Mouse (Mus musculus): ENCODE measurements around the gene Hsd17b7. TPM values are rescaled to one million over a fixed set of nuclear protein-coding genes. Genes with fewer than 3 reads are reported as not detected.

Hsd17b7 gene
- 24.0 and 25.8 TPM in 2 replicates for polyA plus RNA-seq (2014; fragmentation: Nextera tagmentation; extraction: Ambion mirVana)

DNA sequence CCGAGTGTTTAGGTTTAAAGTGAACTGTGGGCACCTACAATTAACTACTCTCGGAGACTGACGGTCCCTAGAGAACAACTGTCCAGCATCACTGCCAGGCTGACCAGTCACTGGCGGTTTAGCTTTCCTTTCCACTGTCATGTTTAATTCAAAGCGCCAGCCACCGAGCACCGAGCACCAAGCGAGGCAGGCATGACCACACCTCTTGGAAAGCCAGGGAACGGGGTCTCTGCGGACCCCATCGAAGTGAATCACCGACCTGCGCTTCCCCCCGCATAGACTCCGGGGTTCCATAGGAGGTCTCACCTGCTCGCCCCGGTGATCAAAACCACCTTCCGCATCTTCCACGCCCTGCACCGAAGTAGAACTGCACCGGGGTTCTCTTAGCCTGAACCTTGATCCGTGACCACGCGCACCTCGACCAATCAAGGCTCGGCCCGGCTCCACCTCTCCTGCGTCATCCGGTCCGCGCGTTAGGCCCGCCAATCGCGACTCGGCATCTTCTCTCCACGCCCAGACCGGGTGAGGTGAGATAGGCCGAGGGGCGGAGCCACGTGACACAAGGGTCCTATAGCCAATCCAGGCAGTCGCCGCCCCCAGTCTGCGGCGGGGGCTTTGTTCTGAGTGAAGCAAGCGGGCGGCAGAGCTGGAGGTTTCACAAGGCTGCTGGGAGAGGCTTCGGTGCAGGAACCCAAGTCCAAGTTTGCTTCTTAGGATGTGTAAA lies at the start of gene Hsd17b7:
TSS of gene Hsd17b7 (minus strand) at position 450 of the 724 bp plus-strand sequence.
- Histone ChIP-seq H3K4me2 (ENCODE audit: low read length) (peak within 1 kb of the TSS; percentile 87), H3K4me3 (ENCODE audit: control insufficient read depth in 1 of 2, insufficient read depth in 1 of 2, low read depth in 1 of 2, low read length in 2 of 2) (peak within 1 kb of the TSS; percentile 71 to 78), H3K27ac (replicated peaks in 1 of 2; ENCODE audit: control insufficient read depth in 1 of 2, insufficient read depth in 1 of 2, low read depth in 2 of 2, low read length in 2 of 2) (peak within 1 kb of the TSS; percentile 87 to 92), H3K36me3 (ENCODE audit: control insufficient read depth, insufficient read depth, low read length) (peaks cover 30% of the 10 kb centered on the region), H3K9me3 (ENCODE audit: control insufficient read depth, low read length) (no peaks in the 10 kb centered on the region), H3K27me3 (ENCODE audit: control insufficient read depth, insufficient read depth, low read length) (no peaks in the 10 kb centered on the region), H3K9ac (ENCODE audit: low read length) (peak within 1 kb of the TSS; percentile 76), H3K4me1 (ENCODE audit: control insufficient read depth in 2 of 2, insufficient read depth in 2 of 2, low read length in 2 of 2) (peaks cover 8 to 44% of the 10 kb centered on the region in 2 experiments)
- WGBS = under 1% methylated on average over 48 of the region's 48 CpGs
- peak; percentile 100 for ATAC-seq (ENCODE audit: insufficient number of reproducible peaks, insufficient read depth, low FRiP score, low read depth)

DNA sequence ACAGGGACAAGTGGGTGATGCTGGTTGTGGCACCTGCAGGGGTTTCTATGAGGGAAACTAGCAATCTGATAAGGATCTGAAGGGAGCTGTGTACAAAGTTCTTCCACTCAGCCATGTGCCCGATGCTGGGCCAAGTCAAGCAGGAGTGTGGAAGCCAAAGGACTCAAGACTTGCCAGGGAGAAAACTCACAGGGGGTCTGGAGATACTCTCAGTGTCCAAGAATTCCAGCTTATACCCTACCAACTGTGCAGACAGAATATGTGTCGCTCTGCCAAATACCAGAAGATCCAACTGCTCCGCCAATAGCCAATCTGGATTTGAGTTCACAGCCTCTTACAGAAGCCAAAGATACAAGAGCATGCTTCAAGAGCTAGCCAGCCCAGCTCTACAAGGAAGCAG lies 45.7 kb upstream of the Hsd17b7 start:
- 89% methylated on average over 3 of the region's 3 CpGs for WGBS
- Histone ChIP-seq H3K27me3 (ENCODE audit: control insufficient read depth, insufficient read depth, low read length) (no peaks in the 10 kb centered on the region), H3K4me2 (ENCODE audit: low read length) (no peak overlapping the region), H3K9ac (ENCODE audit: low read length) (no peak overlapping the region), H3K4me3 (ENCODE audit: control insufficient read depth in 1 of 2, insufficient read depth in 1 of 2, low read depth in 1 of 2, low read length in 2 of 2) (no peak overlapping the region), H3K36me3 (ENCODE audit: control insufficient read depth, insufficient read depth, low read length) (no peaks in the 10 kb centered on the region), H3K27ac (replicated peaks in 1 of 2; ENCODE audit: control insufficient read depth in 1 of 2, insufficient read depth in 1 of 2, low read depth in 2 of 2, low read length in 2 of 2) (no peak overlapping the region), H3K9me3 (ENCODE audit: control insufficient read depth, low read length) (peaks cover 35% of the 10 kb centered on the region), H3K4me1 (ENCODE audit: control insufficient read depth in 2 of 2, insufficient read depth in 2 of 2, low read length in 2 of 2) (no peaks in the 10 kb centered on the region; a peak in 1 of 4 replicates)
- ATAC-seq (ENCODE audit: insufficient number of reproducible peaks, insufficient read depth, low FRiP score, low read depth) = no peak

DNA sequence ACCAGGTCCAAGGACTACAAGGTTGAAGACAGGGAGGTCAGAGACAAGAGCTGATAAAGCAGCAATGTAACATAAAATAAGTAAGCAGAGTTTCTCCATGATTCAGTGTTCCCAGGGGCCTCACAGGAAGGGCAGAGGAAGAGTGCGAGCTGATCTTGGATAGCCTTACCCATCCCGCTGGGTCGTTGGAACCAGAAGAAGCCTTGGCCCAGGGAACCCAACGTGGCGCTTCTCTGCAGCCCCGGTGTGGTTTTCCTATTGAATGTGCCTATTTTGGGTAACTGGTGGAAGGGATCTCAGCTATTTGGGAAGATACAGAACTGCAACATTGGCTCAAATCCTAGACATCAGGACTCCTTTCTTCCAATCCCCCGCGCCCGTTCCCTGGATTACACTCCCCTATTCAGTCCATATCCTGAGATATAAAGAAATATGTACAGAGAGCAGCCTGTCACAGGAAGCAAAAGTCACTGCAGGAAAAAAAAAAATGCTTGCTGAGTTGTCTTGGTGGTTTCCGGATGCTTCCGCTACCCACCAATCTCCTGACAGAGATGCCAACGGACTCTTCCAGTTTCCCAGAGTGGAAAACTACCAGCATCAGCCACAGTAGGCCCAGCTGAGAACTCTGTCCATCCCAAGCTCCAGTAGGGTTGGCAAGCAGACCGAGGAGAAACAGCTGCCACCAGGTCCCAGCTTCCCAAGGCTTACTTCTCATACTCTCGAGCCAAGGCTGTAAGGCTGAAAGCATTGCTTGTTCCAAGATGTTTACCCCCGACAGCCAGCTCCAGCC lies 41.9 kb upstream of the Hsd17b7 start:
- no peak overlapping the region for H3K4me2 ChIP-seq (ENCODE audit: low read length)
- H3K4me1 ChIP-seq (ENCODE audit: control insufficient read depth in 2 of 2, insufficient read depth in 2 of 2, low read length in 2 of 2) = peaks cover 6 to 11% of the 10 kb centered on the region in 2 experiments
- peak overlapping the region in 1 of 2 experiments; percentile 28; a peak in 1 of 4 replicates for H3K27ac ChIP-seq (replicated peaks in 1 of 2; ENCODE audit: control insufficient read depth in 1 of 2, insufficient read depth in 1 of 2, low read depth in 2 of 2, low read length in 2 of 2)
- WGBS = 82% methylated on average over 15 of the region's 15 CpGs
- no peak for ATAC-seq (ENCODE audit: insufficient number of reproducible peaks, insufficient read depth, low FRiP score, low read depth)
- H3K9ac ChIP-seq (ENCODE audit: low read length) = no peak overlapping the region
- no peak overlapping the region for H3K4me3 ChIP-seq (ENCODE audit: control insufficient read depth in 1 of 2, insufficient read depth in 1 of 2, low read depth in 1 of 2, low read length in 2 of 2)
- no peaks in the 10 kb centered on the region for H3K27me3 ChIP-seq (ENCODE audit: control insufficient read depth, insufficient read depth, low read length)
- H3K9me3 ChIP-seq (ENCODE audit: control insufficient read depth, low read length) = peaks cover 6% of the 10 kb centered on the region
- H3K36me3 ChIP-seq (ENCODE audit: control insufficient read depth, insufficient read depth, low read length) = no peaks in the 10 kb centered on the region

DNA sequence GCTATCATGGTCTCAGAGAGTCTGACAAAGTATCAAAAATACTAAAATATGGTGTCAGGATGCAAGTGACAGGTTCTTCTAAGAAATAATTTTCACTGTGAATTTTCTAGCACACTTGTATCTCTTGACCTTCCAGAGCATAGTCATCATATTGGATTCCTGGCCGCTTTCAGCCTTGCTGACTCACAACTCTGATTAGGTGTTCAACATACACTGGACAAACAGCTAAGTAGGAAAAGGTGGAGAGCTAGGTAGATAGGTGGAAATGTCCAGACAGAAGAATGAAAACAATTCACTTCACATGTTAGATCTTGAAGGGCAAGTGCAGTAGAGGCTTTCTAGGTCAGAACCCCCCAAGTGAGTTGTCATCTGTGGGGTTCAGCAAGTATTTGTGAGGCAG lies 40.3 kb upstream of the Hsd17b7 start:
- no peak for ATAC-seq (ENCODE audit: insufficient number of reproducible peaks, insufficient read depth, low FRiP score, low read depth)
- no peaks in the 10 kb centered on the region for H3K36me3 ChIP-seq (ENCODE audit: control insufficient read depth, insufficient read depth, low read length)
- H3K4me2 ChIP-seq (ENCODE audit: low read length) = no peak overlapping the region
- no peak overlapping the region for H3K9ac ChIP-seq (ENCODE audit: low read length)
- 81% methylated on average over 1 of the region's 1 CpGs for WGBS
- H3K4me3 ChIP-seq (ENCODE audit: control insufficient read depth in 1 of 2, insufficient read depth in 1 of 2, low read depth in 1 of 2, low read length in 2 of 2) = no peak overlapping the region
- no peak overlapping the region for H3K27ac ChIP-seq (replicated peaks in 1 of 2; ENCODE audit: control insufficient read depth in 1 of 2, insufficient read depth in 1 of 2, low read depth in 2 of 2, low read length in 2 of 2)
- H3K9me3 ChIP-seq (ENCODE audit: control insufficient read depth, low read length) = no peaks in the 10 kb centered on the region
- peaks cover 6 to 12% of the 10 kb centered on the region in 2 experiments for H3K4me1 ChIP-seq (ENCODE audit: control insufficient read depth in 2 of 2, insufficient read depth in 2 of 2, low read length in 2 of 2)
- no peaks in the 10 kb centered on the region for H3K27me3 ChIP-seq (ENCODE audit: control insufficient read depth, insufficient read depth, low read length)

DNA sequence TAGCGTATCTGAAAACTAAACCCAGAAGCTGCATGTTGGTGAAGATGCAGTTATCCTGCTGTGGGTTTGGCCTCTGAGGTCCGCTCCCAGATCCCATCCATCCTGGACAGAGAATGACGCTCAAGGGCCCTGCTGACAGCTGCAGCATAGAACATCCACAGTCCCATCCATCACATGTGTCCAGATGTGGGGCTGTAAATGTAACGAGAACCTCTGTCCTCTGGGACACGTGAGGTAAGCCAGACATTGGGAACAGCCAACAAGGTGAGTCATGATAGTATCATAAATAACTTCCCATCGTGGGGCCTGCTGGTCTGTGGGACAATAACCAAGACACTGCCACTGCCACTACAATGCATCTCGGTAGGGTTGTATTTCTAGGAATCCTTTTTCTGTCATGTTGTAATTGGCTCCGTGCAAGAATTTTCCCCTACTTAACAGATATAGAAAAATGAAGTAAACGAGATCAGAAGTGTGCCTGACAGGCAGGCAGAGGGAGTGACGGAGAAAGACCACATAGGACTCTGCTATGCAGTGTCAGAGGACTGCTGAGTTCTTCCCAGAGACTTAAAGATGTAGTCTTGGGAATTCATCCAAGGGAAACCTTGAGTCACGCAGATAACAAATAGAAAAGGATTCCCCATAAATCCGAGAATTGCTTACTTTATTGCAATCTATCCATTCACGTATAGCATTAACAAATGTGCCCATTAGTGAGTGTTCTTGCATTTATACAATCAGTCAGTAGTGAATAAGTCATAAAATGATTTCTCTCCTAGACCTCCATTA lies 39.6 kb upstream of the Hsd17b7 start:
- Histone ChIP-seq H3K27ac (replicated peaks in 1 of 2; ENCODE audit: control insufficient read depth in 1 of 2, insufficient read depth in 1 of 2, low read depth in 2 of 2, low read length in 2 of 2) (no peak overlapping the region), H3K4me2 (ENCODE audit: low read length) (no peak overlapping the region), H3K36me3 (ENCODE audit: control insufficient read depth, insufficient read depth, low read length) (no peaks in the 10 kb centered on the region), H3K4me3 (ENCODE audit: control insufficient read depth in 1 of 2, insufficient read depth in 1 of 2, low read depth in 1 of 2, low read length in 2 of 2) (no peak overlapping the region), H3K9me3 (ENCODE audit: control insufficient read depth, low read length) (no peaks in the 10 kb centered on the region), H3K9ac (ENCODE audit: low read length) (no peak overlapping the region), H3K4me1 (ENCODE audit: control insufficient read depth in 2 of 2, insufficient read depth in 2 of 2, low read length in 2 of 2) (peaks cover 6 to 12% of the 10 kb centered on the region in 2 experiments), H3K27me3 (ENCODE audit: control insufficient read depth, insufficient read depth, low read length) (no peaks in the 10 kb centered on the region)
- 74% methylated on average over 13 of the region's 13 CpGs for WGBS
- ATAC-seq (ENCODE audit: insufficient number of reproducible peaks, insufficient read depth, low FRiP score, low read depth) = no peak

DNA sequence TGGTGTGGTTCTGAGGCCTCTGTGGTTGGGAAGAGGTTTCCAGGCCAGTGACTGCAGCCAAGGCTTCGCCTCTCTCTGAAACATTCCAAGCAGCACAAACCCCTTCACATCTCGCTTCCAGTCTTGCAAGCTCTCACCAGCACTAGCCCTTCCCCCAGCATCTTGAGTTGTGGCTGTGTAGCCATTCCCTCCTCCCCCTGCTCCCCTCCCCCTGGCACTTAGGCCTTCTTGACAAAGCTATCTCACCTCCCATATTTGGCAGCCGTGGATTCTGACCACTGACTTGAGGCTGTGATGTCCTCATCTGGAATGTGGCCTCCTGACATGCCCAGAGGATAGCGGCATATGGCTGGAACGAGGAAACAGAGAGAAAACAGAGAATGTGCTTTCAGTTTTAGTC lies 37.5 kb upstream of the Hsd17b7 start:
- no peak for ATAC-seq (ENCODE audit: insufficient number of reproducible peaks, insufficient read depth, low FRiP score, low read depth)

DNA sequence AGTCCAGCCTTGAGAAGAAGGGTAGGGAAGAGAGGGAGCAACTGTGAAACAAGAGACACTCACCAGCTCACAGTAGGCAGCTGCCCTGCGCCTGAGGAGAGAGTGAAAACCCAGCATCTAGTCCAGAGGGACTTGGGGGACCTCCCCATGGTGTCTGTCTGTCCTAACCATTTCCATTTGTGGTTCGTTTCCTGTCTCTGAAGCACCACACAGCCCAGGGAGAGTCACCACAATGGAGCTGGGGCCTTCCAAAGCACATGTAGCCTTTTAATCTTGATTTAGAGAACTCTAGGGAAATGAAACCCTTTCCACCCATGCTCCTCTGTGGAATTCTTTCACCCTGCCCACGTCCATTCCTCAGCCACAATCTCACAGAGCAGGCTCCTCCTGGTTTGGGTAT lies 36.3 kb upstream of the Hsd17b7 start:
- WGBS = 85% methylated on average over 3 of the region's 3 CpGs
- no peak overlapping the region for H3K27ac ChIP-seq (replicated peaks in 1 of 2; ENCODE audit: control insufficient read depth in 1 of 2, insufficient read depth in 1 of 2, low read depth in 2 of 2, low read length in 2 of 2)
- H3K9me3 ChIP-seq (ENCODE audit: control insufficient read depth, low read length) = no peaks in the 10 kb centered on the region
- no peaks in the 10 kb centered on the region for H3K27me3 ChIP-seq (ENCODE audit: control insufficient read depth, insufficient read depth, low read length)
- ATAC-seq (ENCODE audit: insufficient number of reproducible peaks, insufficient read depth, low FRiP score, low read depth) = no peak
- H3K36me3 ChIP-seq (ENCODE audit: control insufficient read depth, insufficient read depth, low read length) = no peaks in the 10 kb centered on the region
- peaks cover 6 to 12% of the 10 kb centered on the region in 2 experiments for H3K4me1 ChIP-seq (ENCODE audit: control insufficient read depth in 2 of 2, insufficient read depth in 2 of 2, low read length in 2 of 2)
- no peak overlapping the region for H3K4me3 ChIP-seq (ENCODE audit: control insufficient read depth in 1 of 2, insufficient read depth in 1 of 2, low read depth in 1 of 2, low read length in 2 of 2)
- no peak overlapping the region for H3K4me2 ChIP-seq (ENCODE audit: low read length)
- no peak overlapping the region for H3K9ac ChIP-seq (ENCODE audit: low read length)

More for the DNA sequence above, 37.5 kb upstream of the Hsd17b7 start:
- 15% methylated on average over 5 of the region's 5 CpGs for WGBS
- Histone ChIP-seq H3K4me2 (ENCODE audit: low read length) (peak overlapping the region; percentile 35), H3K4me1 (ENCODE audit: control insufficient read depth in 2 of 2, insufficient read depth in 2 of 2, low read length in 2 of 2) (peaks cover 6 to 12% of the 10 kb centered on the region in 2 experiments), H3K36me3 (ENCODE audit: control insufficient read depth, insufficient read depth, low read length) (no peaks in the 10 kb centered on the region), H3K27ac (replicated peaks in 1 of 2; ENCODE audit: control insufficient read depth in 1 of 2, insufficient read depth in 1 of 2, low read depth in 2 of 2, low read length in 2 of 2) (peak overlapping the region; percentile 56 to 62), H3K27me3 (ENCODE audit: control insufficient read depth, insufficient read depth, low read length) (no peaks in the 10 kb centered on the region), H3K9ac (ENCODE audit: low read length) (no peak overlapping the region), H3K9me3 (ENCODE audit: control insufficient read depth, low read length) (no peaks in the 10 kb centered on the region), H3K4me3 (ENCODE audit: control insufficient read depth in 1 of 2, insufficient read depth in 1 of 2, low read depth in 1 of 2, low read length in 2 of 2) (no peak overlapping the region)
